Mouse (Mus musculus) ES-E14 (cell line): ENCODE results near the gene Paqr9.

ENCODE experiments used
- CHD2 ChIP-seq: IDR thresholded peaks from 2 replicates; pipeline ENCODE4 v1.6.1; 2014; ENCODE audit warnings: mild to moderate bottlenecking, low read depth, low read length, inconsistent platforms
- ZC3H11A ChIP-seq: IDR thresholded peaks from 2 replicates; pipeline ENCODE4 v1.6.1; 2012; ENCODE audit warnings: low read depth, mild to moderate bottlenecking, inconsistent platforms, low read length, borderline replicate concordance
- ZNF384 ChIP-seq: IDR thresholded peaks from 2 replicates; pipeline ENCODE4 v1.6.1; 2012; ENCODE audit warnings: low read depth, low read length, inconsistent platforms

GRCm38 (mm10) chr9:95566931-95567330 lies 7.5 kb downstream of the Paqr9 start:
- TF ChIP-seq ZNF384 (no peak), CHD2 (no peak), ZC3H11A (no peak)
